Mouse (Mus musculus): ENCODE measurements at regions not wholly inside any gene's neighbourhood (a gene's known extent, or its start where the extent isn't known, plus 50 kb on each side); places are given as distances from the start of the nearest gene placed in this dataset.

- no peaks in the 10 kb centered on the region for H3K4me1 ChIP-seq (ENCODE audit: control insufficient read depth, insufficient read depth, low read length)
- H3K27me3 ChIP-seq (replicated peaks; ENCODE audit: control insufficient read depth, insufficient read depth, low read length): no peaks in the 10 kb centered on the region
- H3K36me3 ChIP-seq (ENCODE audit: control insufficient read depth, insufficient read depth, low read length): no peaks in the 10 kb centered on the region
- H3K4me3 ChIP-seq (ENCODE audit: insufficient read depth, low read depth, low read length): no peak overlapping the region
- WGBS: 63% methylated on average over 3 of the region's 3 CpGs
- no peak overlapping the region for H3K27ac ChIP-seq (ENCODE audit: insufficient read depth, low read depth, low read length)
- TF ChIP-seq CTCF (conservative IDR thresholded peaks at IDR 0.05; ENCODE audit: insufficient read depth, insufficient read length, low read depth, low read length): no peak
- no peak for TF ChIP-seq POLR2A (IDR thresholded peaks at IDR 0.05; ENCODE audit: low read depth, low read length)
- DNase-seq: peak; percentile 67
Observed at GRCm38 (mm10) chr7:74693049-74693448, 138.5 kb upstream of the Slco3a1 start.

GRCm38 (mm10) chr7:74690706-74691105, 136.1 kb upstream of the Slco3a1 start:
- TF ChIP-seq POLR2A (IDR thresholded peaks at IDR 0.05; ENCODE audit: low read depth, low read length) (no peak), CTCF (conservative IDR thresholded peaks at IDR 0.05; ENCODE audit: insufficient read depth, insufficient read length, low read depth, low read length) (no peak)
- Histone ChIP-seq H3K4me1 (ENCODE audit: control insufficient read depth, insufficient read depth, low read length) (no peaks in the 10 kb centered on the region), H3K4me3 (ENCODE audit: insufficient read depth, low read depth, low read length) (no peak overlapping the region), H3K36me3 (ENCODE audit: control insufficient read depth, insufficient read depth, low read length) (no peaks in the 10 kb centered on the region), H3K27ac (ENCODE audit: insufficient read depth, low read depth, low read length) (no peak overlapping the region), H3K27me3 (replicated peaks; ENCODE audit: control insufficient read depth, insufficient read depth, low read length) (no peaks in the 10 kb centered on the region)
- DNase-seq: no peak

GRCm38 (mm10) chr7:74688116-74688702, 133.6 kb upstream of the Slco3a1 start:
- DNase-seq: no peak
- Histone ChIP-seq H3K27me3 (replicated peaks; ENCODE audit: control insufficient read depth, insufficient read depth, low read length) (no peaks in the 10 kb centered on the region), H3K36me3 (ENCODE audit: control insufficient read depth, insufficient read depth, low read length) (no peaks in the 10 kb centered on the region), H3K27ac (ENCODE audit: insufficient read depth, low read depth, low read length) (no peak overlapping the region), H3K4me1 (ENCODE audit: control insufficient read depth, insufficient read depth, low read length) (no peaks in the 10 kb centered on the region), H3K4me3 (ENCODE audit: insufficient read depth, low read depth, low read length) (no peak overlapping the region)
- TF ChIP-seq CTCF (conservative IDR thresholded peaks at IDR 0.05; ENCODE audit: insufficient read depth, insufficient read length, low read depth, low read length) (no peak), POLR2A (IDR thresholded peaks at IDR 0.05; ENCODE audit: low read depth, low read length) (no peak)
- WGBS: 58% methylated on average over 7 of the region's 7 CpGs

- 43% methylated on average over 13 of the region's 13 CpGs for WGBS
- Histone ChIP-seq H3K36me3 (ENCODE audit: control insufficient read depth, insufficient read depth, low read length) (no peaks in the 10 kb centered on the region), H3K27me3 (replicated peaks; ENCODE audit: control insufficient read depth, insufficient read depth, low read length) (no peaks in the 10 kb centered on the region), H3K4me3 (ENCODE audit: insufficient read depth, low read depth, low read length) (no peak overlapping the region), H3K27ac (ENCODE audit: insufficient read depth, low read depth, low read length) (no peak overlapping the region), H3K4me1 (ENCODE audit: control insufficient read depth, insufficient read depth, low read length) (no peaks in the 10 kb centered on the region)
- DNase-seq: no peak
- no peak for TF ChIP-seq CTCF (conservative IDR thresholded peaks at IDR 0.05; ENCODE audit: insufficient read depth, insufficient read length, low read depth, low read length)
- TF ChIP-seq POLR2A (IDR thresholded peaks at IDR 0.05; ENCODE audit: low read depth, low read length): no peak
Observed at GRCm38 (mm10) chr7:74687303-74688115, 132.9 kb upstream of the Slco3a1 start.

GRCm38 (mm10) chr7:74683979-74684378, 129.4 kb upstream of the Slco3a1 start:
- H3K36me3 ChIP-seq (ENCODE audit: control insufficient read depth, insufficient read depth, low read length): no peaks in the 10 kb centered on the region
- no peak overlapping the region for H3K27ac ChIP-seq (ENCODE audit: insufficient read depth, low read depth, low read length)
- H3K27me3 ChIP-seq (replicated peaks; ENCODE audit: control insufficient read depth, insufficient read depth, low read length): no peaks in the 10 kb centered on the region
- TF ChIP-seq CTCF (conservative IDR thresholded peaks at IDR 0.05; ENCODE audit: insufficient read depth, insufficient read length, low read depth, low read length) (no peak), POLR2A (IDR thresholded peaks at IDR 0.05; ENCODE audit: low read depth, low read length) (no peak)
- no peaks in the 10 kb centered on the region for H3K4me1 ChIP-seq (ENCODE audit: control insufficient read depth, insufficient read depth, low read length)
- peak; percentile 68 for DNase-seq
- no peak overlapping the region for H3K4me3 ChIP-seq (ENCODE audit: insufficient read depth, low read depth, low read length)
- WGBS: 73% methylated on average over 2 of the region's 2 CpGs

GRCm38 (mm10) chr7:74673626-74674295, 119.2 kb upstream of the Slco3a1 start:
- Histone ChIP-seq H3K27me3 (replicated peaks; ENCODE audit: control insufficient read depth, insufficient read depth, low read length) (no peaks in the 10 kb centered on the region), H3K4me1 (ENCODE audit: control insufficient read depth, insufficient read depth, low read length) (no peaks in the 10 kb centered on the region), H3K4me3 (ENCODE audit: insufficient read depth, low read depth, low read length) (no peak overlapping the region), H3K27ac (ENCODE audit: insufficient read depth, low read depth, low read length) (no peak overlapping the region), H3K36me3 (ENCODE audit: control insufficient read depth, insufficient read depth, low read length) (no peaks in the 10 kb centered on the region)
- TF ChIP-seq POLR2A (IDR thresholded peaks at IDR 0.05; ENCODE audit: low read depth, low read length) (no peak), CTCF (conservative IDR thresholded peaks at IDR 0.05; ENCODE audit: insufficient read depth, insufficient read length, low read depth, low read length) (no peak)
- WGBS: 88% methylated on average over 4 of the region's 4 CpGs
- DNase-seq: no peak

GRCm38 (mm10) chr7:74669110-74669509, 114.5 kb upstream of the Slco3a1 start:
- TF ChIP-seq POLR2A (IDR thresholded peaks at IDR 0.05; ENCODE audit: low read depth, low read length) (no peak), CTCF (conservative IDR thresholded peaks at IDR 0.05; ENCODE audit: insufficient read depth, insufficient read length, low read depth, low read length) (no peak)
- Histone ChIP-seq H3K36me3 (ENCODE audit: control insufficient read depth, insufficient read depth, low read length) (no peaks in the 10 kb centered on the region), H3K4me1 (ENCODE audit: control insufficient read depth, insufficient read depth, low read length) (no peaks in the 10 kb centered on the region), H3K27ac (ENCODE audit: insufficient read depth, low read depth, low read length) (no peak overlapping the region), H3K4me3 (ENCODE audit: insufficient read depth, low read depth, low read length) (no peak overlapping the region), H3K27me3 (replicated peaks; ENCODE audit: control insufficient read depth, insufficient read depth, low read length) (no peaks in the 10 kb centered on the region)
- DNase-seq: no peak

Data from kidney, adult 2 months (tissue).